Mouse (Mus musculus) hindbrain, embryonic 14.5 days (tissue): ENCODE data around the gene Astn2. TPM values are rescaled to one million over a fixed set of nuclear protein-coding genes. Genes with fewer than 3 reads are reported as not detected.

Experiments
- ATAC-seq: fragments of 200-750 bp; cut with Nextera tagmentation; 2 replicates; pipeline ENCODE4 v1.8.0; 2017; ENCODE audit warnings: moderate number of reproducible peaks, mild to moderate bottlenecking, moderate TSS enrichment, moderate library complexity; ENCODE audit not compliant: low FRiP score
- DNase-seq: peaks from one replicate; pipeline ENCODE4 v3.0.0-alpha.2; 2015; ENCODE audit warnings: low spot score
- H3K27ac ChIP-seq: fragments of 300-500 bp; sonication (generic); 2 replicates; pipeline ENCODE4 v1.5.1; 2014; ENCODE audit warnings: mild to moderate bottlenecking, moderate library complexity
- H3K27me3 ChIP-seq: fragments of 300-500 bp; sonication (generic); 2 replicates; pipeline ENCODE4 v1.6.1; 2014; ENCODE audit warnings: mild to moderate bottlenecking, low read length, mixed read lengths; ENCODE audit not compliant: control insufficient read depth, insufficient read depth
- H3K36me3 ChIP-seq: fragments of 300-500 bp; sonication (generic); replicated peaks from 2 replicates; pipeline ENCODE4 v1.6.1; 2014; ENCODE audit not compliant: control insufficient read depth, insufficient read depth
- H3K4me1 ChIP-seq: fragments of 300-500 bp; sonication (generic); replicated peaks from 2 replicates; pipeline ENCODE4 v1.6.1; 2014; ENCODE audit warnings: antibody characterized with exemption, low read length, mixed read lengths; ENCODE audit not compliant: control insufficient read depth, insufficient read depth
- H3K4me2 ChIP-seq: fragments of 300-500 bp; sonication (generic); replicated peaks from 2 replicates; pipeline ENCODE4 v1.6.1; 2014; ENCODE audit warnings: mild to moderate bottlenecking, moderate library complexity
- H3K4me3 ChIP-seq: fragments of 300-500 bp; sonication (generic); replicated peaks from 2 replicates; pipeline ENCODE4 v1.5.1; 2014; ENCODE audit warnings: mild to moderate bottlenecking, low read length
- H3K9ac ChIP-seq: fragments of 300-500 bp; sonication (generic); 2 replicates; pipeline ENCODE4 v1.6.1; 2014
- H3K9me3 ChIP-seq: fragments of 300-500 bp; sonication (generic); 2 replicates; pipeline ENCODE4 v1.6.1; 2016; ENCODE audit warnings: low read length; ENCODE audit not compliant: control insufficient read depth
- WGBS: fragments of 180-500 bp; shearing (Covaris S2); extraction: QIAGEN DNeasy Blood & Tissue Kit; methylation state at CpG from one replicate; pipeline ENCODE4 v1.1.7; 2014; 5-methylcytosine and 5-hydroxymethylcytosine counted together
- polyA plus RNA-seq: library from polyadenylated mRNA; unstranded; fragments of >200 nt; fragmentation: Nextera tagmentation; extraction: Ambion mirVana; gene quantifications from 2 replicates; pipeline ENCODE4 v1.2.1, GENCODE M21; 2014

Gene Astn2
- polyA plus RNA-seq, 1 experiment from 2014 or later = 4.4 TPM

DNA sequence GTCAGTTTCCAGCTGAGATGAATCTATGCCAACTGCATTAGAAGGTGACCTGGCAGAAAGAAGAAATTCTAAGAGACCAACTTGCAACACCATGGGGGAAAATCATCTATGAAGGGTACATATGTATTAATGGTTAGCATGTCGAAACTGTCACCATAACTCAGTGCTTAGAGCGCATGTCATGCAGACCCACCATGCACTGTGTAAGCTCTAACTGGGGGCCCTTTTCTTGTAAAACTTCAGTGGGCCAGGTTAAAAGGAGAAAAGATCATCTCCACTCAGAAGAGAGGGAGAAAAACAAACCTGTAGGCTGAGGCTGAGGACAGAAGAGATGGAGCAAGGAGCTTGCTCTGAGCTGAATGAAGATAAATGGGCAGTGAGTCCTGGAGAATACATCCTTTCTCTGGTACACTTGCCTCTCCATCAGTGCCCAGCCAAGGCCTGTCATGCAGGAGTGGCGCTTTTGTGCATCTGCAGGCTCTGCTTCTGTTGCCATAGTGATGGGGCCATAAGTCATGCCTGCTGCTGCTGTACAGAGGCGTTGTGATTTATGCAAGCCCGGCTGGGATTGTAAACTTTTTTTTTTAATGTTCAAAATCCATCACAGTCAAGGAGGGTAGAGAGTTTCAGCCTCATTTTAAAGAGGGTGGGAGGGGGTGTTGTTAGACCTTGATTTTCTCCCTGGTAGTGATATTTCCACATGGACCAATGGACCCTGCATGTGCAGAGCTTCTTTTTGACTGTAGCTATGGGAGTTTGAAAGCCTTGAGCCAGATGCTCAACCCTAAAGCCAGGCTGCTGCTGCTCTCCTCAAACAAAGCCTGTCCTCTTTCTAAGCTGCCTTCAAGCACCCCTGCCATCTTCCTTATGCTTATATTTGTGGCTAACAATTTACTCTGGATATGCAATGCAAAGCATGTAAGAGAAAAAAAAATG is 508.1 kb downstream of the Astn2 start:
- no peaks in the 10 kb centered on the region for H3K27me3 ChIP-seq
- no peak overlapping the region for H3K4me2 ChIP-seq
- H3K4me3 ChIP-seq = no peak overlapping the region
- peaks cover 15% of the 10 kb centered on the region for H3K4me1 ChIP-seq
- DNase-seq (peak; percentile 66), ATAC-seq (peak; percentile 94)
- H3K36me3 ChIP-seq = no peaks in the 10 kb centered on the region
- H3K27ac ChIP-seq = peak overlapping the region; percentile 66
- 32% methylated on average over 5 of the region's 5 CpGs for WGBS
- H3K9me3 ChIP-seq = no peaks in the 10 kb centered on the region
- no peak overlapping the region for H3K9ac ChIP-seq

DNA sequence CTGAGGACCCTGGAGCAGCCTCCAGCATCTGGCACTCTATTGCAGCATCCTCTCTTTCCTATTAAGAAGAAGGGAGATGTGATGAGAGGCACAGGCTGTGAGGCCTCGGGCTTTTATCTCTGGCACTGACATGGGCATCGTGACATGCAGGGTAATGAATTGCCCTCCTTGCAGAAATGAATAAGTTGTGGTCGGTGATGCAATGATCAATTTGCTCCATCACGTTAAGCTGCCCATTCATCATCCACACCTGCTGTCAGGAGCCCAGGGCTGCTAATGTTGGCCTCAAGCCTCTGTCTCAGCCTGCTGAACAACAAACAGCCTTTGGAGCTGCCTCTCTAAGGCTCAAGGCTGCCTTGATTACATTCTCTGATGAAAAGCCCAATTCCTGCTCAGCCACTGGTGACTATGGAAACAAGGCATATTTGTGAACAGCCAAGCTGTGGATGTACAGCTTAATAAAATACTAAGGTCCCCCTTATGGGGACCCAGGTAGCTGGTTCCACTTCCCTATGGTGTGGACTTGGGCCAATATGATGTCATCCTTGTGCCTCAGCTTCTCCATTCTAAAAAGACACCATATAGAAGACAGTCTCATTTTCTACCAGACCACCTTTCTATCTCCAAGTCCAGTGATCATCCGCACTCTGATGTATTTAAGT is 515.9 kb downstream of the Astn2 start:
- Histone ChIP-seq H3K27ac (peak overlapping the region; percentile 68), H3K4me3 (no peak overlapping the region), H3K4me2 (no peak overlapping the region), H3K27me3 (no peaks in the 10 kb centered on the region), H3K9me3 (no peaks in the 10 kb centered on the region), H3K4me1 (peaks cover 9% of the 10 kb centered on the region), H3K9ac (no peak overlapping the region), H3K36me3 (no peaks in the 10 kb centered on the region)
- ATAC-seq (peak; percentile 91), DNase-seq (peak; percentile 70)
- 32% methylated on average over 5 of the region's 5 CpGs for WGBS

DNA sequence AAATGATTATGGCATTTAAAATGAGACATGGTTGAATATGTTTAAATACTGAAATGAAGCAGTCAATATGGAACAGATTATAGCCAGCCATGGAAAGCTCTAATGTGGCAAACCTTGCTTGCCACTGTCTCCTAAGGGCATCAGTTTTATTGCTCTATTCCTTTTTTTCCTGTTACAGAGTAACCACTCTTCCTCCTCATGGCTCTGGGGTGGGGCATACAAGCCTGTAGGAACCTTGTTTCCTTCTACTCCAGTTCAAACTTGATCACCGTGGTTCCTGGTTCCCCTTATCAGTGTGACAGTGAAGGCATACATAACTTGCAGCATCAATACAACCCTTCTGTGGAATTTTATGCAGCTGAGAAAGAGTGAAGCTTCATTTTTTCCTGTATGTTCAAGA is 517.5 kb downstream of the Astn2 start:
- no peak for DNase-seq
- H3K27me3 ChIP-seq = no peaks in the 10 kb centered on the region
- no peak overlapping the region for H3K4me3 ChIP-seq
- no peaks in the 10 kb centered on the region for H3K36me3 ChIP-seq
- ATAC-seq = no peak
- whole genome bisulfite sequencing = 85% methylated on average over 1 of the region's 1 CpGs
- H3K27ac ChIP-seq = no peak overlapping the region
- H3K9ac ChIP-seq = no peak overlapping the region
- peaks cover 9% of the 10 kb centered on the region for H3K4me1 ChIP-seq
- no peak overlapping the region for H3K4me2 ChIP-seq
- H3K9me3 ChIP-seq = no peaks in the 10 kb centered on the region

DNA sequence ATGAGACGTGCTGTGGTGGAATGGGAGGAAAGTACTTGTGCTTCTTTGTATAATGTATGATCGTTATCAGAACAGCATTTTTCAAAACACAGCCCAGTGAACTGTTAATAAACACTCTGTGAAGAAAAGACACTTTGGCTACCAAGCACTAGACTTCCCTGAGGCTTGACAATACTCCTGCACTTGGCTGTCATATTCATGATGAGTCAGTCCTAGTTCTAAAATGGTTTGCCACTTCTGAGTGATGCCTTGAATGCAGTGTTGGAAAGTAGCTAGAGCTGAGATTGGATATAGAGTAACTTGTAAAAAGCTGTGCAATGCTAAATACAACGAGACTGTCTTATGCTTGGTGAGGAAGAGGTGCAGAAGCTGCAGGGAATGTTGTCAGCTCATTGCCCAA is 518.5 kb downstream of the Astn2 start:
- WGBS = 87% methylated on average over 3 of the region's 3 CpGs
- no peak overlapping the region for H3K4me3 ChIP-seq
- H3K36me3 ChIP-seq = no peaks in the 10 kb centered on the region
- H3K9me3 ChIP-seq = no peaks in the 10 kb centered on the region
- H3K9ac ChIP-seq = no peak overlapping the region
- H3K27me3 ChIP-seq = no peaks in the 10 kb centered on the region
- H3K4me2 ChIP-seq = no peak overlapping the region
- ATAC-seq (no peak), DNase-seq (no peak)
- no peak overlapping the region for H3K27ac ChIP-seq
- H3K4me1 ChIP-seq = peaks cover 9% of the 10 kb centered on the region

DNA sequence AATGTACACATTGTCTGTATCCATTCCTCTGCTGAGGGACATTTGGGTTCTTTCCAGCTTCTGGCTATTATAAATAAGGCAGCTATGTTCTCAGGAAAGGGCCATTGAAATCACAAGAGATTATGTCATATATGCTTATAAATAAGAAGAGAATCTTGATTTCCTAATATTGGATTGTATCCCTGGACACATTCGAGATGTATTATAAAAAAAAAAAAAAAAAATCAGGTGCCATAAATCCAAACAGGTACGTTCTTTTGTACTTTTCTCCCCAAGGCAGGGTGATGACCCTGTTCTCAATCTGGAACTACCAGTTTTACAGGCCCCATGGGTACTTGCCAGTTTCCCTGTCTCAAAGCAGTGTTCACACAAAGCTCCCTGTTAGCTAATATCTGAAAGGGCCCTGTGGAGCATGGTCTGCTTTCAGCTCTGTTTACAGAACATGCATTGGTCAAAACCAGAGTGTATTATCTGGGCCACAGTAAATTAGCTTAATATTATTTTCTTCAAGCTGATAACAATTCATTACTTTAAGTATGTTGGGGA is 530.1 kb downstream of the Astn2 start:
- no peaks in the 10 kb centered on the region for H3K36me3 ChIP-seq
- no peaks in the 10 kb centered on the region for H3K27me3 ChIP-seq
- no peak overlapping the region for H3K9ac ChIP-seq
- no peak for DNase-seq
- H3K9me3 ChIP-seq = no peaks in the 10 kb centered on the region
- no peak overlapping the region for H3K4me3 ChIP-seq
- no peaks in the 10 kb centered on the region for H3K4me1 ChIP-seq
- no peak for ATAC-seq
- no peak overlapping the region for H3K27ac ChIP-seq
- 86% methylated on average over 2 of the region's 2 CpGs for WGBS
- H3K4me2 ChIP-seq = no peak overlapping the region

DNA sequence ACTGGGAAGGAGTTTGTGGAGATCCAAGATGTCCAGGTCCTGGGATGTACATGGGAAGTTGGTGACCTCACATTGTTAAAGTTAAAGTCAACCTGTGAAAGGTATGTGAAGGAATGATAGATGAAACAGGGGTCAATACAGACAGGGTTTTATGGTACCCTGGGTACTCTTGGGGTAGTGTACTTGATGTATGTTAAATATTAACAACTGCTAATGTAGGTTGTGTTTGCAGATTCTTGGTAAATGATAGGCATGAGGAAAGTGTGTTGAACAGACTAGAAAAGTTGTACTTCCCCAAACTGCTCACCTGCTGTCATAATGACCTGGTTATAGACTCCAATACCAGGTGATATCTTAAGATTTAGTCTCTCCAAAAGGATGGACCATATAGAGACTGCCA is 539.9 kb downstream of the Astn2 start:
- H3K9me3 ChIP-seq = no peaks in the 10 kb centered on the region
- H3K4me3 ChIP-seq = no peak overlapping the region
- H3K4me2 ChIP-seq = no peak overlapping the region
- no peaks in the 10 kb centered on the region for H3K4me1 ChIP-seq
- DNase-seq (no peak), ATAC-seq (no peak)
- H3K9ac ChIP-seq = no peak overlapping the region
- H3K36me3 ChIP-seq = no peaks in the 10 kb centered on the region
- H3K27ac ChIP-seq = no peak overlapping the region
- no peaks in the 10 kb centered on the region for H3K27me3 ChIP-seq

- Histone ChIP-seq H3K9me3 (no peaks in the 10 kb centered on the region), H3K27me3 (peaks cover 19% of the 10 kb centered on the region), H3K9ac (no peak overlapping the region), H3K27ac (no peak overlapping the region), H3K4me3 (no peak overlapping the region), H3K4me1 (peaks cover 4% of the 10 kb centered on the region), H3K4me2 (no peak overlapping the region), H3K36me3 (no peaks in the 10 kb centered on the region)
- ATAC-seq (no peak), DNase-seq (no peak)
- 66% methylated on average over 2 of the region's 2 CpGs for WGBS
Observed at GRCm38 (mm10) chr4:65843191-65843590, 561.2 kb downstream of the Astn2 start.

DNA sequence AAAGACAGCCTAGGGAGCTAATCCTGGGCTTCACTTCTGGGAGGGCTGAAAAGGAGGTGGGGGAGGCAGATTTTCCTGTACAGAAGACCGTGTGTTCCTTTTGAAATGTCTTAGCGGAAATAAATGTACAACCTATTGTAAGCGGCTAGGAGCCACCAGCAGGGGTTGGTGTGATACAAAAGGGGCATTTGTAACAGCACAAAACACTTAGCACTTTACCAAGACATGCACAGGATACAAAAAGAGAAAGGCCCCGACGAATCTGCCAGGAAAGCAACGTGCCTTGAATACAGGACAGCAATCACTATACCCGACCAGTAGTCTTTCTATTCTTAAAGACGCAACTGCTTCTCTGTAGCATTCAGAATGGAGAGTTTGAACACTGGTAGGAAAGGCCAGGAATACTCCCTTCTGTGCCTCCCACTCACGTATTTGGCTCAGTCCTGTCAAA is 564.8 kb downstream of the Astn2 start:
- Histone ChIP-seq H3K4me1 (peaks cover 4% of the 10 kb centered on the region), H3K4me3 (no peak overlapping the region), H3K36me3 (no peaks in the 10 kb centered on the region), H3K9ac (no peak overlapping the region), H3K4me2 (no peak overlapping the region), H3K27me3 (peaks cover 48% of the 10 kb centered on the region), H3K9me3 (no peaks in the 10 kb centered on the region), H3K27ac (peak overlapping the region; percentile 46; the same call in 1 of the 2 replicates)
- ATAC-seq (peak; percentile 89), DNase-seq (peak; percentile 65)
- WGBS = 12% methylated on average over 9 of the region's 9 CpGs

GRCm38 (mm10) chr4:65838781-65839180 is 565.6 kb downstream of the Astn2 start:
- peaks cover 4% of the 10 kb centered on the region for H3K4me1 ChIP-seq
- 64% methylated on average over 4 of the region's 4 CpGs for WGBS
- no peak overlapping the region for H3K9ac ChIP-seq
- H3K27me3 ChIP-seq = peaks cover 55% of the 10 kb centered on the region
- no peaks in the 10 kb centered on the region for H3K9me3 ChIP-seq
- H3K36me3 ChIP-seq = no peaks in the 10 kb centered on the region
- no peak overlapping the region for H3K4me3 ChIP-seq
- ATAC-seq = no peak
- no peak for DNase-seq
- no peak overlapping the region for H3K4me2 ChIP-seq
- H3K27ac ChIP-seq = no peak overlapping the region
